In genomic region chr11:69990850-69991691, GRCm38 (mm10) we compare ENCODE assay signal across 8 mouse cellular contexts. TPM values are rescaled to one million over a fixed set of nuclear protein-coding genes. Genes with fewer than 3 reads are reported as not detected.
DNase-seq lines count a peak whose midpoint lies in the region; ATAC-seq and TF ChIP-seq lines count a peak whose summit lies in the region.

Gene Gabarap (plus strand): TSS chr11:69991143.

- under 1% methylated on average over 40 of the region's 40 CpGs for WGBS in bone marrow, adult 2 months
- WGBS in embryonic facial prominence, embryonic 15.5 days, result under 1% methylated on average over 40 of the region's 40 CpGs
- under 1% methylated on average over 40 of the region's 40 CpGs for WGBS in limb, embryonic 14.5 days
- WGBS in midbrain, postnatal 0 days, result under 1% methylated on average over 40 of the region's 40 CpGs

- H3K36me3 ChIP-seq in embryonic facial prominence, embryonic 15.5 days, result peaks cover 59% of the 10 kb centered on the region
- peaks cover 63% of the 10 kb centered on the region for H3K36me3 ChIP-seq in limb, embryonic 14.5 days (ENCODE audit: control insufficient read depth, insufficient read depth, low read length)
- H3K36me3 ChIP-seq in midbrain, postnatal 0 days (ENCODE audit: insufficient read depth, low read length), result peaks cover 31% of the 10 kb centered on the region

- peak; percentile 77 for ATAC-seq in embryonic facial prominence, embryonic 15.5 days (ENCODE audit: insufficient number of reproducible peaks, low FRiP score, low TSS enrichment, low read depth)
- peak; percentile 74 for ATAC-seq in limb, embryonic 14.5 days (ENCODE audit: low FRiP score, low read depth)
- peak; percentile 62 for ATAC-seq in midbrain, postnatal 0 days (ENCODE audit: low FRiP score)

- TF ChIP-seq POLR2A in bone marrow, adult 2 months (IDR thresholded peaks at IDR 0.05; ENCODE audit: borderline replicate concordance, control insufficient read depth, low read depth, low read length), result peak; percentile 73
- no peak; the same call in 1 of the 2 replicates for TF ChIP-seq POLR2A in limb, embryonic 14.5 days (IDR thresholded peaks at IDR 0.05; ENCODE audit: borderline replicate concordance, extremely low read depth, insufficient read depth, insufficient read length)

- H3K4me1 ChIP-seq in bone marrow, adult 2 months (ENCODE audit: control insufficient read depth, insufficient read depth, low read length), result peaks cover 2% of the 10 kb centered on the region; the same call in 1 of the 2 replicates
- peaks cover 18% of the 10 kb centered on the region for H3K4me1 ChIP-seq in embryonic facial prominence, embryonic 15.5 days
- H3K4me1 ChIP-seq in limb, embryonic 14.5 days (ENCODE audit: control insufficient read depth, insufficient read depth, low read length), result peaks cover 9% of the 10 kb centered on the region; the same call in 1 of the 2 replicates
- H3K4me1 ChIP-seq in midbrain, postnatal 0 days (ENCODE audit: insufficient read depth, low read length), result no peaks in the 10 kb centered on the region; the same call in 1 of the 2 replicates

- H3K27me3 ChIP-seq in embryonic facial prominence, embryonic 15.5 days, result no peaks in the 10 kb centered on the region
- no peaks in the 10 kb centered on the region for H3K27me3 ChIP-seq in limb, embryonic 14.5 days (ENCODE audit: control insufficient read depth, insufficient read depth, low read length)
- no peaks in the 10 kb centered on the region for H3K27me3 ChIP-seq in midbrain, postnatal 0 days (ENCODE audit: insufficient read depth, low read length)

- peak within 1 kb of the TSS; percentile 88 for H3K27ac ChIP-seq in bone marrow, adult 2 months (ENCODE audit: control insufficient read depth, insufficient read depth, low read depth, low read length, poor library complexity)
- H3K27ac ChIP-seq in embryonic facial prominence, embryonic 15.5 days (replicated peaks), result peak within 1 kb of the TSS; percentile 97
- H3K27ac ChIP-seq in limb, embryonic 14.5 days (replicated peaks; ENCODE audit: low read depth, low read length), result peak within 1 kb of the TSS; percentile 83
- H3K27ac ChIP-seq in midbrain, postnatal 0 days (ENCODE audit: low read depth, low read length), result peak within 1 kb of the TSS; percentile 85

- H3K9ac ChIP-seq in embryonic facial prominence, embryonic 15.5 days, result peak within 1 kb of the TSS; percentile 87
- peak within 1 kb of the TSS; percentile 84 for H3K9ac ChIP-seq in limb, embryonic 14.5 days (ENCODE audit: low read depth, low read length, severe bottlenecking)
- H3K9ac ChIP-seq in midbrain, postnatal 0 days (replicated peaks; ENCODE audit: low read length, poor library complexity, severe bottlenecking), result peak within 1 kb of the TSS; percentile 88

- peak within 1 kb of the TSS; percentile 73 for H3K4me2 ChIP-seq in embryonic facial prominence, embryonic 15.5 days (replicated peaks)
- H3K4me2 ChIP-seq in limb, embryonic 14.5 days (replicated peaks; ENCODE audit: low read depth, low read length, severe bottlenecking), result peak within 1 kb of the TSS; percentile 65
- peak within 1 kb of the TSS; percentile 61 for H3K4me2 ChIP-seq in midbrain, postnatal 0 days (ENCODE audit: low read depth, low read length, poor library complexity, severe bottlenecking)

- H3K4me3 ChIP-seq in bone marrow, adult 2 months (replicated peaks; ENCODE audit: control insufficient read depth, low read depth, low read length), result peak within 1 kb of the TSS; percentile 99
- peak within 1 kb of the TSS; percentile 80 for H3K4me3 ChIP-seq in embryonic facial prominence, embryonic 15.5 days (replicated peaks)
- H3K4me3 ChIP-seq in limb, embryonic 14.5 days (replicated peaks; ENCODE audit: low read length), result peak within 1 kb of the TSS; percentile 78
- H3K4me3 ChIP-seq in midbrain, postnatal 0 days (ENCODE audit: low read depth, low read length), result peak within 1 kb of the TSS; percentile 56

- no peak for TF ChIP-seq CTCF in bone marrow, adult 2 months (IDR thresholded peaks at IDR 0.05; ENCODE audit: control insufficient read depth, insufficient read depth, low read length)
- no peak for TF ChIP-seq CTCF in midbrain, postnatal 0 days (IDR thresholded peaks at IDR 0.05)

- peak; percentile 98 for DNase-seq in 416B (ENCODE audit: low read depth)
- peak; percentile 98 for DNase-seq in heart, adult 8-10 months (ENCODE audit: low spot score)
- peak; percentile 98 for DNase-seq in kidney, adult 9 months
- DNase-seq in limb, embryonic 14.5 days (ENCODE audit: low spot score), result peak; percentile 98
- peak; percentile 99 for DNase-seq in midbrain, postnatal 0 days (ENCODE audit: low spot score)
- DNase-seq in spleen, postnatal 14 days (ENCODE audit: low spot score in 2 of 2), result peak; percentile 92 to 94

- no peaks in the 10 kb centered on the region for H3K9me3 ChIP-seq in embryonic facial prominence, embryonic 15.5 days (replicated peaks)
- no peaks in the 10 kb centered on the region for H3K9me3 ChIP-seq in limb, embryonic 14.5 days (ENCODE audit: control insufficient read depth, low read length)
- no peaks in the 10 kb centered on the region for H3K9me3 ChIP-seq in midbrain, postnatal 0 days (ENCODE audit: low read length)

RNA-seq across cellular contexts. Expression of gene Gabarap, which starts in this region (rescaled TPM):
- polyA plus RNA-seq in bone marrow, adult 2 months (2011; ENCODE audit: insufficient read depth, insufficient read length, low replicate concordance, missing spikeins), result 204 and 443 TPM in 2 replicates
- 543 and 559 TPM in 2 replicates for polyA plus RNA-seq in embryonic facial prominence, embryonic 15.5 days (2015; fragmentation: Nextera tagmentation; extraction: Ambion mirVana)
- 100 to 1,000 TPM; 287 to 342 (median 325) TPM for total RNA-seq in heart, adult 8-10 months (2022)
- polyA plus RNA-seq in limb, embryonic 14.5 days (2012; rRNA removed), result 431 and 477 TPM in 2 replicates
- 574 and 593 TPM in 2 replicates for polyA plus RNA-seq in limb, embryonic 14.5 days (2014; fragmentation: Nextera tagmentation; extraction: Ambion mirVana)
- 197 and 226 TPM in 2 replicates for total RNA-seq in midbrain, postnatal 0 days (2014; rRNA removed)
- 501 and 511 TPM in 2 replicates for polyA plus RNA-seq in midbrain, postnatal 0 days (2015; fragmentation: Nextera tagmentation; extraction: Ambion mirVana)

Comparison
In these comparisons a context has a peak if more than half of its experiments do, and no peak if none do; other contexts are left out.
1. Peak in every context shown above with its lines: DNase-seq, ATAC-seq, H3K4me3 ChIP-seq and H3K27ac ChIP-seq.